Mouse (Mus musculus) small intestine, adult 2 months (tissue): Measurements from ENCODE around the gene Hs2st1.

Source experiments
- CTCF ChIP-seq: fragments of 200-500 bp; IDR thresholded peaks from 2 replicates; pipeline ENCODE4 v1.5.1; 2012; ENCODE audit warnings: low read depth, mild to moderate bottlenecking, control low read depth, inconsistent platforms, low read length, moderate library complexity, mixed read lengths; ENCODE audit not compliant: insufficient replicate concordance, insufficient read length; ENCODE audit errors: extremely low read depth
- POLR2A ChIP-seq: fragments of 200-500 bp; IDR thresholded peaks from 2 replicates; pipeline ENCODE4 v1.6.1; 2012; ENCODE audit warnings: low read depth, mild to moderate bottlenecking, control low read depth, inconsistent platforms, low read length, moderate library complexity

DNA sequence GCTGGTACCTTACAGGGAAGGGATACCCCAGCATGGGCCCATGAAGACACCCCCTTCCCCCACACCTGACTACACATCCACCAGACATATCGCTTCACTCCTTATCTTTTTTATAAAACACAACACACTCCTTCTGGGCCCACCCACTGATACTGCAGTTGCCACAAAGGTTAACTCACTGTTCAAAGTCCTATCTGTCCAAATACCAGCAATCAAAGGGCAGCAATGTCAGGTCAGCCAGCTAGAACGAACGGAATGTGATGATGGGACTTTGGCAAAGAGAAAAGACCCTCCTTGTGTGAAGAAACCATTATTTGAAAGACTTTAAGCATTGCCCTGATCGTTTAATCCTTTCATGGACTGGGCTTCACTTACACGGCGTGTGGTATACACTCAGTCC lies 42.4 kb upstream of the Hs2st1 start:
- no peak for TF ChIP-seq POLR2A
- no peak for TF ChIP-seq CTCF
